Mouse (Mus musculus): ENCODE data around the gene Hpdl. TPM values are rescaled to one million over a fixed set of nuclear protein-coding genes. Genes with fewer than 3 reads are reported as not detected.

The Hpdl gene
- polyA plus RNA-seq, 1 experiment from 2014 or later = 0.22 TPM

DNA sequence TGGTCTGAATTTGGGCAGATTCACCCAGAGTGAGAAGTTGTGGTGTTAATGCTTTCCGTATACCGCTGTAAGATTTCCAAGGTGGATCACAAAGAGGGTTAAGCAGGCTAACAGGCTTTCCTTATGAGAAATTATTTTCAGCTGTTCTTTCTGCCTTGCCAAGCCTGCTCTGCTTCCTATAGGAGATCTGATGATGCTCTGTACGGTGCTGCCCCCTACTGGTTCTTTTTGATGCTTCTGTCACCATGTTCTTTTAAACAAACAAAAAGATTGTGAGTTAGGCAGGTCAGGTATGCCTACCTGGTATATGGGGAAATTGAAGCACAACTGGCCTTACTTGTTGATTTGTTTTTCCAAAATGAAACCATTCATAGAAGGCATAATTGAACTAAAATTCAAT, 32.6 kb downstream of the Hpdl start:
- Histone ChIP-seq H3K4me3 (ENCODE audit: low read depth, low read length) (no peak overlapping the region), H3K27ac (ENCODE audit: low read length) (no peak overlapping the region), H3K9me3 (ENCODE audit: control insufficient read depth, low read depth, low read length) (no peaks in the 10 kb centered on the region), H3K27me3 (ENCODE audit: control insufficient read depth, insufficient read depth, low read length) (no peaks in the 10 kb centered on the region), H3K9ac (replicated peaks; ENCODE audit: low read depth, low read length) (no peak overlapping the region), H3K4me2 (replicated peaks; ENCODE audit: low read depth, low read length) (no peak overlapping the region), H3K36me3 (ENCODE audit: control insufficient read depth, insufficient read depth, low read length) (no peaks in the 10 kb centered on the region), H3K4me1 (ENCODE audit: control insufficient read depth, insufficient read depth, low read length) (peaks cover 5% of the 10 kb centered on the region; the same call in 1 of the 2 replicates)
- no peak for ATAC-seq (ENCODE audit: insufficient number of reproducible peaks, insufficient read depth, low FRiP score, low read depth)
- WGBS = 10% methylated on average over 3 of the region's 3 CpGs

DNA sequence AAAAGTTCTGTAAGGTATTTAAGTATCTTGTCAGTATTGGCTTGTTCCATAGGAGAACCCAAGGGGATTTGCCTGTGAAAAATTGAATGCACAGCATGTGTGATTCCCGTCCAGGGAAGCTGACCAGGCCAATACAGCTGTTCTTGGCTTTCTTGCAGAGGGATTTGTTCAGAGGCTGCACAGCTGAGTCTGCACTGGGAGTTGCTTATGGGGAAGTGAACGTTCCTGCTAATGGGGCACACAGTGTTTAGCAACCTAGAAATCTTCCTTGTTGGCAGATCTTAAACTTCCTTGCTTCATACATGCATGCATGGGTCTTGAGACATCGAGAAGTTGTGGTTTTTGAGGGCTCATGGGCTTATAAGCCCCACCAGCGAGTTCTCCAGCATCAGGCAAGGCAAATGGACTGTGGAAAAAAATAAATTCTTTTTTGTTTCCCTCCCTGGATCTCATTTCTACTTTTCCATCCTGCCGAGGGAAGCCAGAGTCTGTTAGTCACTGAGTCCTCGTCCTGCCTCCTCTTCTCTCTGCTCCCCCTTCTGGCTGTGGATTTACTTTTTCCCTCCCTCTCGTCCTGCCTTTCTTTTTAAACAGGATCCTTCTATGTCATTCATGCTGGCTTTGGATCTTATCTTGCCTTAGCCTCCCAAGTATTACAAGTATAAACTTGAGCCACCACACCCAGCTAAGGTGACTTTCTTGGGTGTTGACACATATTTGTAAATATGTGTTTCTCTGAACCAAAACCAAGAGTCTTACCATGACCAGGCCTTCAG, 33.3 kb downstream of the Hpdl start:
- H3K4me3 ChIP-seq (ENCODE audit: low read depth, low read length) = no peak overlapping the region
- H3K9ac ChIP-seq (replicated peaks; ENCODE audit: low read depth, low read length) = no peak overlapping the region
- H3K9me3 ChIP-seq (ENCODE audit: control insufficient read depth, low read depth, low read length) = no peaks in the 10 kb centered on the region
- 39% methylated on average over 7 of the region's 7 CpGs for WGBS
- no peak for ATAC-seq (ENCODE audit: insufficient number of reproducible peaks, insufficient read depth, low FRiP score, low read depth)
- H3K27me3 ChIP-seq (ENCODE audit: control insufficient read depth, insufficient read depth, low read length) = no peaks in the 10 kb centered on the region
- peaks cover 5% of the 10 kb centered on the region; the same call in 1 of the 2 replicates for H3K4me1 ChIP-seq (ENCODE audit: control insufficient read depth, insufficient read depth, low read length)
- no peak overlapping the region for H3K27ac ChIP-seq (ENCODE audit: low read length)
- H3K4me2 ChIP-seq (replicated peaks; ENCODE audit: low read depth, low read length) = no peak overlapping the region
- no peaks in the 10 kb centered on the region for H3K36me3 ChIP-seq (ENCODE audit: control insufficient read depth, insufficient read depth, low read length)

DNA sequence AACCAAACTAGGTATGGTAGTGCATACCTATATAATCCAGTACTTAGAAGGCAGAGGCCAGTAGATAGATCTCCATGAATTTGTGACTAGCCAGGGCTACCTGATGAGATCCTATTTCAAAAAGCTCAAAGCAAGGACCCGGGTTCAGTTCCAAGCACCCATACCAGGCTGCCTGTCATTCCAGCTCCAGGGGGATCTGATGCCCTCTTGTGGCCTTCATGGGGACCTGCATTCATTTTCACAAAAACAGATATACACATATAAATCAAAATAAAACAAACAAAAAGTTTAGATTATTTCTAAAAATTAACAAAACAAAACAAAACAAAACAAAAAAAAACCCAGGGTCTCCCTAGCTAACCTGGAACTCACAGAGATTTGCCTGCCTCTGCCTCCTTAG, 34.9 kb downstream of the Hpdl start:
- ATAC-seq (ENCODE audit: insufficient number of reproducible peaks, insufficient read depth, low FRiP score, low read depth) = no peak
- no peaks in the 10 kb centered on the region for H3K36me3 ChIP-seq (ENCODE audit: control insufficient read depth, insufficient read depth, low read length)
- H3K4me1 ChIP-seq (ENCODE audit: control insufficient read depth, insufficient read depth, low read length) = peaks cover 5% of the 10 kb centered on the region; the same call in 1 of the 2 replicates
- 96% methylated on average over 1 of the region's 1 CpGs for WGBS
- H3K27ac ChIP-seq (ENCODE audit: low read length) = no peak overlapping the region
- H3K27me3 ChIP-seq (ENCODE audit: control insufficient read depth, insufficient read depth, low read length) = no peaks in the 10 kb centered on the region
- no peak overlapping the region for H3K9ac ChIP-seq (replicated peaks; ENCODE audit: low read depth, low read length)
- no peaks in the 10 kb centered on the region for H3K9me3 ChIP-seq (ENCODE audit: control insufficient read depth, low read depth, low read length)
- no peak overlapping the region for H3K4me2 ChIP-seq (replicated peaks; ENCODE audit: low read depth, low read length)
- H3K4me3 ChIP-seq (ENCODE audit: low read depth, low read length) = no peak overlapping the region

DNA sequence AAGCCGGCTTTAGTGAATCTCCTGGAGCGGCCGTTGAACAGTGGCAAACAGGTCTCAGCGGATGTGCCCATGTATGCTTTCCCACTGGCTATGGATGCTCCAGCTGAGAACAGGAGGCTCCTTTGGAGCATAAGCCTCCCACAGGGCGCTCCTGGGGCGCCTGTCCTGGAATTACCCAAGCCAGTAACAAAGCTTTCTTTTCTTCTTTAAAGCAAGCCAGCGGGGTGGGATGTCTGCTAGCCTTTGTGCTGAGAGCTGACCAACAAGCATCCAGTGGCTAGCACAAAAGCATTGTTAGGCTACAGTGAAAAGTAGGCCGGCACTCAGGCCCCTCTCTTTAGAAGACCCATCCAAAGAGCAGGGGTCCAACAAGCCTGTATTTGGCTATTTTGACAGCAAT, 39.3 kb downstream of the Hpdl start:
- Histone ChIP-seq H3K4me3 (ENCODE audit: low read depth, low read length) (no peak overlapping the region), H3K27me3 (ENCODE audit: control insufficient read depth, insufficient read depth, low read length) (no peaks in the 10 kb centered on the region), H3K4me1 (ENCODE audit: control insufficient read depth, insufficient read depth, low read length) (no peaks in the 10 kb centered on the region), H3K9ac (replicated peaks; ENCODE audit: low read depth, low read length) (no peak overlapping the region), H3K36me3 (ENCODE audit: control insufficient read depth, insufficient read depth, low read length) (no peaks in the 10 kb centered on the region), H3K4me2 (replicated peaks; ENCODE audit: low read depth, low read length) (no peak overlapping the region), H3K9me3 (ENCODE audit: control insufficient read depth, low read depth, low read length) (no peaks in the 10 kb centered on the region), H3K27ac (ENCODE audit: low read length) (no peak overlapping the region)
- no peak for ATAC-seq (ENCODE audit: insufficient number of reproducible peaks, insufficient read depth, low FRiP score, low read depth)
- 27% methylated on average over 8 of the region's 8 CpGs for WGBS

DNA sequence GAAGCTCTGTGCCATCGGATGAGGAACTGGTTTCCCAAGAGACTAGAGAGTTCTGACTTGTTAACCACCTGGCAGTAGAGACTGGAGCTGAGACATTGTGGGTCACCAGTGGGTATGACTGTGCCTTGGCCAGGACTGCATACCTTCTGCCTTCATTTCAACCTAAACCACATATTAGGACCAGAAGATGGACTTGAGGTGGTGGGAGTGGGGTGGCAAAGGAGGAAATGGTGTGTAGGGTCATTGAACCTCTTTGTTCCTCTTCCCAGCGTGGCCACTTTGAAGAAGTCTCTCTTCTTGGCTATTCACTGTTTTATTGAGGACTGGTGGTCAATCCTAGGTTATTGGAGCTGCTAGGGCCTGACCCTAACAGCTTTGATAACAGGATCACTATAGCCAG, 40.1 kb downstream of the Hpdl start:
- Histone ChIP-seq H3K27ac (ENCODE audit: low read length) (no peak overlapping the region), H3K9ac (replicated peaks; ENCODE audit: low read depth, low read length) (no peak overlapping the region), H3K9me3 (ENCODE audit: control insufficient read depth, low read depth, low read length) (no peaks in the 10 kb centered on the region), H3K4me1 (ENCODE audit: control insufficient read depth, insufficient read depth, low read length) (no peaks in the 10 kb centered on the region), H3K27me3 (ENCODE audit: control insufficient read depth, insufficient read depth, low read length) (no peaks in the 10 kb centered on the region), H3K4me3 (ENCODE audit: low read depth, low read length) (no peak overlapping the region), H3K36me3 (ENCODE audit: control insufficient read depth, insufficient read depth, low read length) (no peaks in the 10 kb centered on the region), H3K4me2 (replicated peaks; ENCODE audit: low read depth, low read length) (no peak overlapping the region)
- ATAC-seq (ENCODE audit: insufficient number of reproducible peaks, insufficient read depth, low FRiP score, low read depth) = no peak
- WGBS = 49% methylated on average over 2 of the region's 2 CpGs

DNA sequence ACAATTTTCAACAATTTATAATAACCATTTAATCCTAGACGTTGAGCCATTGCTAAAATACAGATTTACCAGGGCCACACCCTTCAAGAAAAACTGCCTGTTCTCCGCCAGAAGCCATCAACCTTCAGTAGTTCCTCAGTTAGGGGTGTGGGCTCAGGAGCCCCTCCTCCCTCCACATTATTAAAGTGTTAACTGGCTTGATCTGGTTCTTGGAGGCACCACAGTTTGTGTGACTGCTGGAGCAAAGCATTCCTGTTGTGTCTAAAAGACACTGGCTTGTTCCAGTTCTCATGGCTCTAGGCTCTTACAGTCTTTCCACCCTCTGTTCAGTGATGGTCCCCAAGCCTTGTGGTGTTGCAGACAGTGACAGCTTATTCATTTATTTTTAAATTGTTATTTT, 41.0 kb downstream of the Hpdl start:
- 74% methylated on average over 2 of the region's 2 CpGs for WGBS
- H3K4me3 ChIP-seq (ENCODE audit: low read depth, low read length) = no peak overlapping the region
- H3K27me3 ChIP-seq (ENCODE audit: control insufficient read depth, insufficient read depth, low read length) = no peaks in the 10 kb centered on the region
- no peak for ATAC-seq (ENCODE audit: insufficient number of reproducible peaks, insufficient read depth, low FRiP score, low read depth)
- no peak overlapping the region for H3K9ac ChIP-seq (replicated peaks; ENCODE audit: low read depth, low read length)
- no peak overlapping the region for H3K4me2 ChIP-seq (replicated peaks; ENCODE audit: low read depth, low read length)
- H3K9me3 ChIP-seq (ENCODE audit: control insufficient read depth, low read depth, low read length) = no peaks in the 10 kb centered on the region
- H3K27ac ChIP-seq (ENCODE audit: low read length) = no peak overlapping the region
- H3K36me3 ChIP-seq (ENCODE audit: control insufficient read depth, insufficient read depth, low read length) = no peaks in the 10 kb centered on the region
- H3K4me1 ChIP-seq (ENCODE audit: control insufficient read depth, insufficient read depth, low read length) = no peaks in the 10 kb centered on the region

DNA sequence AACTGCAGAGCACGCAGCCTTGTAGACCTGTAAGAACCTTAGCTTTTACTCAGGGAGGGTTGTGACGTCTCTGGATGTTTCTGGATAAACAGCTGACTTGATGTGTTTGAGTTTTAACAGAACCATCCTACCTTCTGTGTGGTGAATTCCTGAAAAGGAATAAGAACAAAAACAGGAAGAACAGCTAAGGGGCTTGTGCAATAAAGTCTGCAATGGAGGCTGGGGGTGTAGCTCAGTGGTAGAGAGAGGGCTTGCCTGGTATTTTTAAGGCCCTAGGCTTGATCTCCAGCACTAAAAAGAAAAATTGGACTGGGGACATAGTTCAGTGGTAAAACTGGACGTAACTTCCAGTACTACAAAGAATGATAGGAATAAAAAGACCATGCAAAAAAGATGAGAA, 44.4 kb downstream of the Hpdl start:
- H3K9me3 ChIP-seq (ENCODE audit: control insufficient read depth, low read depth, low read length) = no peaks in the 10 kb centered on the region
- no peak overlapping the region for H3K4me3 ChIP-seq (ENCODE audit: low read depth, low read length)
- no peak for ATAC-seq (ENCODE audit: insufficient number of reproducible peaks, insufficient read depth, low FRiP score, low read depth)
- H3K9ac ChIP-seq (replicated peaks; ENCODE audit: low read depth, low read length) = no peak overlapping the region
- no peak overlapping the region for H3K4me2 ChIP-seq (replicated peaks; ENCODE audit: low read depth, low read length)
- H3K27ac ChIP-seq (ENCODE audit: low read length) = no peak overlapping the region
- no peaks in the 10 kb centered on the region for H3K4me1 ChIP-seq (ENCODE audit: control insufficient read depth, insufficient read depth, low read length)
- H3K27me3 ChIP-seq (ENCODE audit: control insufficient read depth, insufficient read depth, low read length) = no peaks in the 10 kb centered on the region
- 80% methylated on average over 3 of the region's 3 CpGs for WGBS
- H3K36me3 ChIP-seq (ENCODE audit: control insufficient read depth, insufficient read depth, low read length) = no peaks in the 10 kb centered on the region

DNA sequence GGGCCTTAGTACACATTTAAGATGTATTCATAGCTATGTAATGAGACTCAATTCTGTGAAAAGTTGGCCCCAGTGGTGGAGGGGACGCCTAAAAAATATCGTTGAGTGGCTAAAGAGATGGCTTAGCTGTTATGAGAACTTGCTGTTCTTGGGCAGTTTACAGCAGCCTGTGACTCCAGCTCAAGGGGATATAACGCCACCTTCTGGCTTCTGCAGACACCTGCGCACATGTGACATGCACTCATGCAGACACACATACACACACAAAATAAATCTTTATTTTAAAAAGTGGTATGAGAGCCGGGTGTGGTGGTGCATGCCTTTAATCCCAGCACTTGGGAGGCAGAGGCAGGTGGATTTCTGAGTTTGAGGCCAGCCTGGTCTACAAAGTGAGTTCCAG, 45.1 kb downstream of the Hpdl start:
- H3K9ac ChIP-seq (replicated peaks; ENCODE audit: low read depth, low read length) = no peak overlapping the region
- WGBS = 90% methylated on average over 5 of the region's 5 CpGs
- H3K27me3 ChIP-seq (ENCODE audit: control insufficient read depth, insufficient read depth, low read length) = no peaks in the 10 kb centered on the region
- H3K4me3 ChIP-seq (ENCODE audit: low read depth, low read length) = no peak overlapping the region
- no peaks in the 10 kb centered on the region for H3K9me3 ChIP-seq (ENCODE audit: control insufficient read depth, low read depth, low read length)
- no peak overlapping the region for H3K27ac ChIP-seq (ENCODE audit: low read length)
- no peaks in the 10 kb centered on the region for H3K4me1 ChIP-seq (ENCODE audit: control insufficient read depth, insufficient read depth, low read length)
- H3K4me2 ChIP-seq (replicated peaks; ENCODE audit: low read depth, low read length) = no peak overlapping the region
- H3K36me3 ChIP-seq (ENCODE audit: control insufficient read depth, insufficient read depth, low read length) = no peaks in the 10 kb centered on the region
- ATAC-seq (ENCODE audit: insufficient number of reproducible peaks, insufficient read depth, low FRiP score, low read depth) = no peak

Data from stomach, embryonic 14.5 days (tissue).